Mouse (Mus musculus) spleen, postnatal 36 days (tissue): ENCODE data around the gene Cep162.

Experiments used
- DNase-seq, 2 experiments: peaks; one replicate each; pipeline ENCODE4 v3.0.0; 2022; ENCODE audit warnings: low spot score in 2 of 2, mixed read lengths in 1 of 2

The Cep162 gene

GRCm38 (mm10) chr9:87162559-87162958 lies 92.8 kb downstream of the Cep162 start:
- DNase-seq: no peak

- no peak for DNase-seq
Observed at GRCm38 (mm10) chr9:87152641-87153325, 102.6 kb downstream of the Cep162 start.

GRCm38 (mm10) chr9:87147927-87148326 lies 107.4 kb downstream of the Cep162 start:
- no peak for DNase-seq

- no peak for DNase-seq
Observed at GRCm38 (mm10) chr9:87146400-87146799, 108.9 kb downstream of the Cep162 start.

GRCm38 (mm10) chr9:87145671-87146070 lies 109.7 kb downstream of the Cep162 start:
- no peak for DNase-seq

- DNase-seq: no peak
Observed at GRCm38 (mm10) chr9:87145180-87145579, 110.2 kb downstream of the Cep162 start.

GRCm38 (mm10) chr9:87144532-87144931 lies 110.8 kb downstream of the Cep162 start:
- no peak for DNase-seq

- DNase-seq: no peak
Observed at GRCm38 (mm10) chr9:87144106-87144505, 111.2 kb downstream of the Cep162 start, which contains the start of gene Mrap2. Gene Mrap2 (plus strand): TSS chr9:87144306.

- DNase-seq: no peak
Observed at GRCm38 (mm10) chr9:87143076-87143475, 112.3 kb downstream of the Cep162 start.
